Mouse (Mus musculus): ENCODE measurements around the gene Srpx2. TPM values are rescaled to one million over a fixed set of nuclear protein-coding genes. Genes with fewer than 3 reads are reported as not detected.

Srpx2 gene
- total and polyA plus RNA-seq, 2 experiments from 2014 or later: 1.6 to 1.7 TPM

- no peak for TF ChIP-seq CTCF (IDR thresholded peaks at IDR 0.05; ENCODE audit: low read depth)
- no peak for ATAC-seq
- H3K36me3 ChIP-seq (ENCODE audit: insufficient read depth, low read length): no peaks in the 10 kb centered on the region
- 71% methylated on average over 7 of the region's 7 CpGs for WGBS
- H3K4me1 ChIP-seq (ENCODE audit: insufficient read depth, low read length): no peaks in the 10 kb centered on the region
- no peak overlapping the region for H3K4me2 ChIP-seq (ENCODE audit: low read depth, low read length)
- H3K27me3 ChIP-seq (ENCODE audit: insufficient read depth, low read length): no peaks in the 10 kb centered on the region
- H3K9me3 ChIP-seq (ENCODE audit: low read length): no peaks in the 10 kb centered on the region
- no peak overlapping the region for H3K27ac ChIP-seq
- no peak overlapping the region for H3K9ac ChIP-seq (replicated peaks; ENCODE audit: low read length)
- no peak for DNase-seq (ENCODE audit: low spot score)
- no peak overlapping the region for H3K4me3 ChIP-seq (ENCODE audit: low read length)
Measured at GRCm38 (mm10) chrX:133914219-133914618, 6.0 kb downstream of the Srpx2 start.

- Histone ChIP-seq H3K9ac (replicated peaks; ENCODE audit: low read length) (no peak overlapping the region), H3K4me2 (ENCODE audit: low read depth, low read length) (no peak overlapping the region), H3K9me3 (ENCODE audit: low read length) (no peaks in the 10 kb centered on the region), H3K4me1 (ENCODE audit: insufficient read depth, low read length) (no peaks in the 10 kb centered on the region), H3K36me3 (ENCODE audit: insufficient read depth, low read length) (no peaks in the 10 kb centered on the region), H3K27ac (no peak overlapping the region), H3K4me3 (ENCODE audit: low read length) (no peak overlapping the region), H3K27me3 (ENCODE audit: insufficient read depth, low read length) (no peaks in the 10 kb centered on the region)
- 70% methylated on average over 4 of the region's 4 CpGs for WGBS
- no peak for TF ChIP-seq CTCF (IDR thresholded peaks at IDR 0.05; ENCODE audit: low read depth)
- DNase-seq (ENCODE audit: low spot score) (no peak), ATAC-seq (no peak)
Measured at GRCm38 (mm10) chrX:133921187-133921586, 13.0 kb downstream of the Srpx2 start.

- no peak for DNase-seq (ENCODE audit: low spot score)
- Histone ChIP-seq H3K9me3 (ENCODE audit: low read length) (no peaks in the 10 kb centered on the region), H3K9ac (replicated peaks; ENCODE audit: low read length) (no peak overlapping the region), H3K27me3 (ENCODE audit: insufficient read depth, low read length) (no peaks in the 10 kb centered on the region), H3K4me3 (ENCODE audit: low read length) (no peak overlapping the region), H3K4me1 (ENCODE audit: insufficient read depth, low read length) (no peaks in the 10 kb centered on the region), H3K36me3 (ENCODE audit: insufficient read depth, low read length) (no peaks in the 10 kb centered on the region), H3K4me2 (ENCODE audit: low read depth, low read length) (no peak overlapping the region), H3K27ac (no peak overlapping the region)
- WGBS: 73% methylated on average over 5 of the region's 5 CpGs
- ATAC-seq: no peak
- TF ChIP-seq CTCF (IDR thresholded peaks at IDR 0.05; ENCODE audit: low read depth): no peak
Measured at GRCm38 (mm10) chrX:133926760-133927159, 18.5 kb downstream of the Srpx2 start.

DNA sequence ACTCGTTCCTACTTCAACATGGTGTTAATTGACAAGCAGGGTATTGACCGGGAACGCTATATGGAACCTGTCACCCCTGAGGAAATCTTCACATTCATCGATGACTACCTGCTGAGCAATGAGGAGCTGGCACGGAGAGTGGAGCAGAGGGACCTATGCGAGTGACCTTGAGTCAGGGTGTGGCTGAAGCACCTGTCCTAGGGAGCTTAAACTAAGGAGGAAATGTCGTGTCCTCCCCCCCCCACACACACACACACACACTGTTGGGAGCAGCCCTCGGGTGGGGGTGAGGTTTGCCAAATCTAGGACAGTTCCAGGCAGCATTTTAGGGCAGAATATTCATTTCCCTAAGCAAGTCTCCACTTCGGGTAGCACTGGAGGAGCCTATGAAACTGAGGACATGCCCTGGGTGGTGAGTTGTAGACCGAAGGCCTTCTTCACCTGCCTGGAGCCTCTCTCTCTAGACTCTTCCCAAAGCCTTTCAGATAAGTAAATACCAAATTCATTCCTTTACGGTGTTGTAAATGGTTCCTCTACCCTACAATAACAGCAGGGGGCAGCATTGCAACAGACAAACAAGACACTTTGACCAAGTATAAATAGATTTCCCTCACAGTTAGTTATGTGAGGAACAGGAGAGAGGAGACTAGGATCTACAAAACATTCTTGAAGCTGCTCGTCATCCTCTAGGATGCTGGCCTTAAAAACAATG, 23.2 kb downstream of the Srpx2 start:
- 68% methylated on average over 12 of the region's 12 CpGs for WGBS
- Histone ChIP-seq H3K4me1 (ENCODE audit: insufficient read depth, low read length) (no peaks in the 10 kb centered on the region), H3K27ac (no peak overlapping the region), H3K9ac (replicated peaks; ENCODE audit: low read length) (no peak overlapping the region), H3K27me3 (ENCODE audit: insufficient read depth, low read length) (no peaks in the 10 kb centered on the region), H3K4me3 (ENCODE audit: low read length) (no peak overlapping the region), H3K9me3 (ENCODE audit: low read length) (no peaks in the 10 kb centered on the region), H3K36me3 (ENCODE audit: insufficient read depth, low read length) (no peaks in the 10 kb centered on the region), H3K4me2 (ENCODE audit: low read depth, low read length) (no peak overlapping the region)
- no peak for ATAC-seq
- peak; percentile 55 for DNase-seq (ENCODE audit: low spot score)
- peak; percentile 53 for TF ChIP-seq CTCF (IDR thresholded peaks at IDR 0.05; ENCODE audit: low read depth)

GRCm38 (mm10) chrX:133936605-133937225, 28.5 kb downstream of the Srpx2 start:
- WGBS: 88% methylated on average over 4 of the region's 4 CpGs
- Histone ChIP-seq H3K9me3 (ENCODE audit: low read length) (no peaks in the 10 kb centered on the region), H3K4me2 (ENCODE audit: low read depth, low read length) (no peak overlapping the region), H3K9ac (replicated peaks; ENCODE audit: low read length) (no peak overlapping the region), H3K36me3 (ENCODE audit: insufficient read depth, low read length) (no peaks in the 10 kb centered on the region), H3K4me1 (ENCODE audit: insufficient read depth, low read length) (no peaks in the 10 kb centered on the region), H3K27me3 (ENCODE audit: insufficient read depth, low read length) (no peaks in the 10 kb centered on the region), H3K4me3 (ENCODE audit: low read length) (no peak overlapping the region), H3K27ac (no peak overlapping the region)
- DNase-seq (ENCODE audit: low spot score): no peak
- no peak for ATAC-seq
- TF ChIP-seq CTCF (IDR thresholded peaks at IDR 0.05; ENCODE audit: low read depth): no peak

DNA sequence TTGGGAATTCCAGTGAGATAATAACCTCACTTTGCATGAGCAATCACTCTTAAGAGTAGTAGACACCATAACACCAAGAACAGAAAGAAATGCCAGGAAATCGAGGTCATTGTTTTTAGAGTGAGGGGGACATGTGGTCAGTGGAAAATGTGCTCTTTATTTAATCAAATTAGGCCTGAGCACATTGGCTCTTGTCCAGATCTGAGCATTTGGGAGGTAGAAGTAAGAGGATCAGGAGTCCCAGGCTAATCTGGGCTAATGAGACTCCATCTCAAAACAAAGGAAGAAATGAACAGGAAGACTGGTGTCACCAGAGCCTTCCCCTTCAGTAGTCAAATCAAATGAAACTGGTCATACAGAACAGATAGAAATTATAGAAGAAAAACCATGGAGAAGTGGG, 31.3 kb downstream of the Srpx2 start:
- Histone ChIP-seq H3K27me3 (ENCODE audit: insufficient read depth, low read length) (no peaks in the 10 kb centered on the region), H3K4me2 (ENCODE audit: low read depth, low read length) (no peak overlapping the region), H3K27ac (no peak overlapping the region), H3K9ac (replicated peaks; ENCODE audit: low read length) (no peak overlapping the region), H3K36me3 (ENCODE audit: insufficient read depth, low read length) (no peaks in the 10 kb centered on the region), H3K4me1 (ENCODE audit: insufficient read depth, low read length) (no peaks in the 10 kb centered on the region), H3K9me3 (ENCODE audit: low read length) (no peaks in the 10 kb centered on the region), H3K4me3 (ENCODE audit: low read length) (no peak overlapping the region)
- ATAC-seq (no peak), DNase-seq (ENCODE audit: low spot score) (no peak)
- no peak for TF ChIP-seq CTCF (IDR thresholded peaks at IDR 0.05; ENCODE audit: low read depth)
- WGBS: 46% methylated on average over 1 of the region's 1 CpGs

DNA sequence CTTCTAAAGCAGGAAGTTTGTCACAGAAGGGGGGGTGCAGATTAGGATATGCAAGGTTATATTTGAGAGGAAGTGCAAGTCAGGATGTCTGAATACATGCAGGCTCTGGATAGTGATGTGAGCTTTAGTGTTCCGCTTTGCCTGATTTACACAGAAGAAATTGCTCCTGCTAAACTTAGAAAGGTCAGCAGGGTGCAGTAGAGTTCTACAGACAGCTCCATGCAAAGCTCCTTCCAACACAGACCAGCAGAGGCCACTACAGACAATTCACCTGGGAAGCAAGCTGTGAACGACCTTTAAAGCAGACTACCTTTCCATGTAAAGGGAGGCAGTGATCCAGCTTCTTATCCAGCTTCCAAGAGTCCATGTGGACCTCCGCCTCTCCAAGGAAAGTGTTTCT, 39.2 kb downstream of the Srpx2 start:
- H3K9ac ChIP-seq (replicated peaks; ENCODE audit: low read length): no peak overlapping the region
- no peak overlapping the region for H3K27ac ChIP-seq
- DNase-seq (ENCODE audit: low spot score) (peak; percentile 74), ATAC-seq (peak; percentile 87)
- no peak overlapping the region for H3K4me2 ChIP-seq (ENCODE audit: low read depth, low read length)
- H3K4me1 ChIP-seq (ENCODE audit: insufficient read depth, low read length): no peaks in the 10 kb centered on the region
- 42% methylated on average over 3 of the region's 3 CpGs for WGBS
- no peaks in the 10 kb centered on the region for H3K27me3 ChIP-seq (ENCODE audit: insufficient read depth, low read length)
- TF ChIP-seq CTCF (IDR thresholded peaks at IDR 0.05; ENCODE audit: low read depth): peak; percentile 85
- no peaks in the 10 kb centered on the region for H3K9me3 ChIP-seq (ENCODE audit: low read length)
- no peak overlapping the region for H3K4me3 ChIP-seq (ENCODE audit: low read length)
- H3K36me3 ChIP-seq (ENCODE audit: insufficient read depth, low read length): no peaks in the 10 kb centered on the region

Measured in hindbrain, postnatal 0 days (tissue).